Mouse (Mus musculus) spleen, postnatal 10 days (tissue): ENCODE data around the gene Pcdh9.

Source experiments
- DNase-seq, 2 experiments: peaks; one replicate each; pipeline ENCODE4 v3.0.0; 2021 to 2022; ENCODE audit warnings: low spot score in 2 of 2

The Pcdh9 gene

GRCm38 (mm10) chr14:93039326-93040221 lies 850.9 kb downstream of the Pcdh9 start:
- no peak for DNase-seq

GRCm38 (mm10) chr14:93009147-93010064 lies 881.1 kb downstream of the Pcdh9 start:
- DNase-seq: no peak
